Mouse (Mus musculus): ENCODE data around the gene Sdha. TPM values are rescaled to one million over a fixed set of nuclear protein-coding genes. Genes with fewer than 3 reads are reported as not detected.

The Sdha gene
- total RNA-seq (2015; ENCODE audit: low replicate concordance) = 50.3 and 53.9 TPM in 2 replicates
- total RNA-seq (2017; ENCODE audit: low replicate concordance) = 49.2 and 54.2 TPM in 2 replicates

GRCm38 (mm10) chr13:74349566-74350434, at the start of gene Sdha, which contains the start of gene Ccdc127:
Gene Sdha (minus strand): TSS chr13:74350280.
Gene Ccdc127 (plus strand): TSS chr13:74350309.
- peak; percentile 99 for ATAC-seq (replicated peaks; ENCODE audit: low FRiP score, poor library complexity, severe bottlenecking)

DNA sequence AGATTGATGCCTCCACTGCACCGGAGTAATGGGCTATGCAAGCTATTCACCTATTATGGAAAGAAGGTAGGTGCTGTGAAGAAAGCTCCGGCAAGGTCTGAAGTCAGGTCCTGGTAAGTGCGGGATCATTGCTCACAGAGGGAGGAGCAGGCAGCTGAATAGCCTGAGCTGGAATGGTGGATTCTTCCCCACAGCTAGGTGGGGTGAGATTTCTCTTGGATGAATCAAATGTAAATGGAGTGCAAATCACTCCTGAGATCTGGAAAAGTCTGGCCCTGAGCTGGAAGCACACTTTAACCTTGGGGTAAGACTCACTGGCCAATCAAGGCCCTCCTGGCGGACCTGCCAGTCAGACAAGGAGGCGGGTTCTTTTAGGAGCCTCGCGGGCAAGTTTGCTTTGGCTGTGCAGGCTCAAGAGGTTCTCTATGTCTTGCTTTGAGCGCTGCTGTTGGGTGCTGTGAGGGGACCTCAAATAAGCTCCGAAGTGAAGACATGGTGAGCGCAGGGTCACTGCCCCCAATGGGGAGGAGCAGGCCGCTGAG, 49.3 kb upstream of the Sdha start, which contains the start of gene Ftl1-ps1:
TSS of gene Ftl1-ps1 (plus strand) at position 397 of the 542 bp plus-strand sequence.
- ATAC-seq (replicated peaks; ENCODE audit: low FRiP score, poor library complexity, severe bottlenecking) = no peak

DNA sequence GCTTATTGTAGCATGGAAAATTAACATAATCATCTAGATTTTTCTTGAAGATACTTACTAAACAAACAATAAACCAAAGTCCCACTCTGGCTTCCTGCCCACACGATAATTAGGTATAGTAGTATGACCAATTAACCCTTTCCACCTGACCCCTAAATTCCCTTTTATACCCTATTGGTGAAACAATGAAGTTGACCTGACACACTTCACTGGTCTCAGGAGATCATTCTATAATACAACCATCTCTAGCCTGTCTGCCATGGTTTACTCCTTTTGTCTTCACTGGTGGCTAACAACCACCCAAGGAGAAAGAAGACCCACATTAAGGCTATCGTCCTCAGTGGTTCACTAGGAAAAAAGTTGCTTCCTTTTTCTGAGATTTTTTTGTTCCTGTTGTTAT, 41.1 kb upstream of the Sdha start:
- no peak for ATAC-seq (replicated peaks; ENCODE audit: low FRiP score, poor library complexity, severe bottlenecking)

GRCm38 (mm10) chr13:74390371-74390990, 40.4 kb upstream of the Sdha start, which contains the start of gene Zfp72:
Gene Zfp72 (minus strand): TSS chr13:74390836.
- ATAC-seq (replicated peaks; ENCODE audit: low FRiP score, poor library complexity, severe bottlenecking) = no peak; the same call in 1 of the 2 replicates

GRCm38 (mm10) chr13:74389730-74390129, 39.6 kb upstream of the Sdha start:
- no peak for ATAC-seq (replicated peaks; ENCODE audit: low FRiP score, poor library complexity, severe bottlenecking)

DNA sequence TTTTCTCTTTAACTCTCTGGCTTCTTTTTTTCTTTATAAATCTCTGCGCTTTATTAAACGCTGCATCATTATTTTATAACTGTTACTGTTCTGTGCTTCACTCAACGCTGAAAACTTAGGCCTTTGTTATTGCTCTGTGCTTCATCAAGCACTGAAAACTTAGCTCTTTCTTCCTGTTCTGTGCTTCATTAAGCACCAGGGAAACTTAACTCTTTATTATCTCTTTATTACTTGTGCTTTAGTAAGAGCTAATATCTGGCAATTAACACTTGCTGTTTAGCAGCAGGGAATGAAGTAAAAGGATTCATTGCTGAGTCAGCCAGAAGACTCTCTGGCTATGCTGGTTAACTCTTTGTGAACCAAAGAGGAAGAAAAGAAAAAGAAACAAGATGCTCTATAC, 32.2 kb upstream of the Sdha start:
- no peak for ATAC-seq (replicated peaks; ENCODE audit: low FRiP score, poor library complexity, severe bottlenecking)

GRCm38 (mm10) chr13:74381533-74382276, 31.6 kb upstream of the Sdha start:
- ATAC-seq (replicated peaks; ENCODE audit: low FRiP score, poor library complexity, severe bottlenecking) = no peak

GRCm38 (mm10) chr13:74363859-74364235, 13.8 kb upstream of the Sdha start, which contains the start of gene Lrrc14b:
Gene Lrrc14b (minus strand): TSS chr13:74364005.
- no peak for ATAC-seq (replicated peaks; ENCODE audit: low FRiP score, poor library complexity, severe bottlenecking)

DNA sequence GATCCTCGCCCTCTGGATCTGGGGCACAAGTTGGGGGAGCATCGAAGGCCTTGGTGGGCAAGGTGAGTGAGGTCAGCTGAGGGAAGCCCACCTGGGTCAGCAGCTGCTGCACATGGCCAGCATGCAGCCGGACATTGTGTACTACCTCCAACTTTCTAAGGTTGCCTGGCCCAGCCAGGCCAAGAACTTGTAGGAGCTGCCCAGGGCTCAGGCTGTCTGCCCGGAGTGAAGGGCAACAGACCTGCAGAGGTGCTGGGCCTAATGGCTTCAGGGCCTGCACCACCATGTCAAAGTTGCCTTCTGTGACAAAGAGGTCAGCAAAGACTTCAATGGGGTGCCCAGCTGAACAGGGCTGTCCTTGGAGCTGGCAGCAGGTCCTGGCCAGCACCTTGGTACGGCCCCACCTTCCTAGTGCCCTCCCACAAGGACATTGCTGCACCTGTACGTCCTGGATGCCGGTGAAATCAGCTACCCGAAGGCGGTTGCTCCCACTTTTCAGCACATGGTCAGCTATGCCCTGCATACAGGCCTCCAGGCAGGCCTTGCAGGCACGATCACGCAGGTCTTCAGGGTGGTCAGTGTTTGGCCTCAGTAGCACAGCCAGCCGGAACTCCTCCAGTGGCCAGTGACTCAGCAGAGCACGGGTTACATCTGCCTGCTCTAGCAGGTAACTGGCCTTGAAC, 13.2 kb upstream of the Sdha start:
- no peak for ATAC-seq (replicated peaks; ENCODE audit: low FRiP score, poor library complexity, severe bottlenecking)

DNA sequence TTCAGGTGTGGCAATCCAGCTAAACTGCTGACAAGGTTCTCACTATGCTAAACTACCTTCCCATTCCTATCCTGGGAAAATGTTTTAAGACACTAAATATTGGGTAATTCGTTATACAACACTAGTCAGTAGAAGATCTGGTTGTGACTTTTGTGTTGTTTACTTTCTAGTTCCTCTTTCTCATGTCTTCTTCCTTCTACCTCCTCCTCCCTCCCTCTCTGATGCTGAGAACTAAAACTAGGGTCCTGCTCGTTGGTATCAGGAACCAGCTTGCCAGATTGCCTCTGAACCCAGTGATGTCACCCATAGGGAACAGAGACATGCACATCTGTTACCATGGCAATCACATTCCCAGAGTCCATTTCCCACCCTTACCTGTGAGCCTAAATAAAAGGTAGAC, 12.1 kb upstream of the Sdha start:
- ATAC-seq (replicated peaks; ENCODE audit: low FRiP score, poor library complexity, severe bottlenecking) = no peak

GRCm38 (mm10) chr13:74356491-74356890, 6.4 kb upstream of the Sdha start:
- ATAC-seq (replicated peaks; ENCODE audit: low FRiP score, poor library complexity, severe bottlenecking) = no peak

DNA sequence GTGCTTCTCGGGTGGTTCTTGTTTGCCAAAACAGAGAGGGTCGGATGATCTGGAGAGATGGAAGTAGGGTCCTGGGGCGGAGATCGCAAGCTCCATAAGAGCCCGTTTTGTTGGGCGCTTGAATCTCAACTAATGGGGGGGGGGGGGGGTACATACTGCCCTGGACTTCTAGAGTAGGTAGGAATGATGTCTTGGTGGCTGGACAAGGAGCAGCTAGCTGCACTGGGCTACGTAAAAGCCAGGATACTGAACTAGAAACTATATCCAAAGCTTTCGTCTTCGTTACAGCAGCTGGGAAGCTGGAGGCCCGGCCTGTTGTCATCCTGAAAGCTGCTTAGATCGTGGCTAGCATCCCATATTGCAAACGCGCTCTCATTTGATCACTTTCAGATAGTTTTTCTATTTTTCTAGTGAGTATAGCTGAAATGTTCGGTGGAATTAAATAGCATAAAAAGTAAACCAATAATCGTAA, 391 bp upstream of the Sdha start:
- ATAC-seq (replicated peaks; ENCODE audit: low FRiP score, poor library complexity, severe bottlenecking) = no peak

DNA sequence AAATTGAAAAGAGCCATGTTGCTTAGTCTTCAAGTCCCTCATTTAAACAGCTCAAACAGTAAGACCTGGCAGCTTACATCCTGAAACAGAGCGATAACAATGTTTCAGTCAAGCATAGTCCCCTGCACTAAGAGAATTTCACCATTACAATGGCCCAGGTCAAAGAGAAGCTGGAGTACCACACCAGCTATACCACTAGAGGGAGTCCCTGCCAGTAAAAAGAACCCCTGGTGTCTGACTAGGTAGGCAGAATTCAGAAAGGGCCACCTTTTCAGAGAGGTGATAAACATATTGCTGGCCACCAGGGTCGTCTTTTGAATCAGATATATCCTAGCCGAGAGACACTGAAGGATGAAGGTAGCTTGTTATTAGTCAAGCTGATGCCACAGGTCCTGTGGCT, 9.0 kb downstream of the Sdha start:
- peak; percentile 86 for ATAC-seq (replicated peaks; ENCODE audit: low FRiP score, poor library complexity, severe bottlenecking)

DNA sequence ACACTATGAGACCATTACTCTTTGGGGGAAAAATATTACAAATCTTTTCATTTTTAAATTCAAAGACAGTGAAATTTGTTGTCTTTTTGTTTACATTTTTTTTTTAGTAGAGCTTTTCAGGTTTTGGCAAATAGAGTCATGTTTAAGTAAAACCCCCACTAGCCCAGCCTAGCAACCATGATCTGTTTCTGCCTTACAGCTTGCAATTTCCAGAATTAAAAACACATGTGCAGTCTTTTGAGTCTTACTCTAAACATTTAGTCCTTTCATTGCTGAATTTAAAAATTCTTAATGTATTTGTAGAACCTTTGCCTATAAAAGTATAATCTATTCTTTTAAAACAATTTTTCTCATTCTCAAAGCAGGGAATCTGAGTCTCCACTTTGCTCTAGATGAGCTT, 20.8 kb downstream of the Sdha start:
- ATAC-seq (replicated peaks; ENCODE audit: low FRiP score, poor library complexity, severe bottlenecking) = no peak

DNA sequence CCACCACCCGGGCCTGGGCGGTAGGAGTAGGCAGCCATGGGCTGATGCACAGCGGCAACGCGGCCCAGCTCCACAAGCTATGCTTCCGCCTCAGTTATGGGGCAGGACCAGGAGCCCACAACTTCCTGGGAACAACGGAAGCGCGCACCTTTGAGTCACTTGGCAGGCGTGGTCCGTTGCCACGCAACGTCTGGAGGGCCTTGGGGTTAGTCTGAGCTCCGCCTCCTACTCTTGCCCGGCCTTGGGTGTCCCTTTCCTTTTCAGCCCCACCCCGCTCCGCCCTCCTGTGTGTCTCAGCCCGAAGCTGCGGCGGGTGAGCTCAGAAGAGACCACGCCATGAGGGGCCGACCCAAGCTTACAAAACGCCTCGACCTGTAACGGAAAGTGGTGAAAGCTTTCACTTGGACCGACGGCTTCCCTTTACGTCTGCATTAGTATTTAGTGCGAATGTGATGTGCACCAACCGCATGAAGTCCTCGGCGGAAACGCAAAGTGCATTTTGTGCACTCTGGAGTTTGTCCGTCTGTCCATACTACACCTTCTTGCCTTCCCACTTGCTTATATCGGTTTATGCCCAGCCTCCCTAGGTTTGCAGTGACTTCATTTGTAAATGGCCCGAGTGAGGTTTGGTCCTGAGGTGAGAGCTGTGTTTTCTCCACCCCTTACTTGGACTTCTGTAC, 32.8 kb downstream of the Sdha start, which contains the start of gene Pdcd6:
TSS of gene Pdcd6 (minus strand) at position 411 of the 680 bp plus-strand sequence.
- ATAC-seq (replicated peaks; ENCODE audit: low FRiP score, poor library complexity, severe bottlenecking) = peak; percentile 98

DNA sequence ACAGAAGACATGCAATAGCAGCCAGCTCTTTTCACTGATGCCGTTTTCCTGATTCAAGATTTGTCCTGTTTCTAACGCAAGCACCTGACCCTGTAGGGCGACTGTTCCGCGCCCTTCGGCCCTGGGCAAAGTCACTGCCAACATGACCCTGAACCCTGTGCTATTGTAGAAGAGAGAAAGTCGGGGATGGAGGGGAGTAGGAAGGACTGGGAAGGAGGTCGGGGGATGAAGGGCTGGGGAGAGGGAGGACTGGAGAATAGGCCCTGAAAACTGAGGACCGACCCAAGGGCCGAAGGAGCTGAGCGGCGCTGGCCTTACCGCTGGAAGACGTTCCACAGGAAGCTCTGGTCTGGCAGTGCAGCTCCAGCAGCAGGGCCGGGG, 33.3 kb downstream of the Sdha start:
- ATAC-seq (replicated peaks; ENCODE audit: low FRiP score, poor library complexity, severe bottlenecking) = peak; percentile 35

DNA sequence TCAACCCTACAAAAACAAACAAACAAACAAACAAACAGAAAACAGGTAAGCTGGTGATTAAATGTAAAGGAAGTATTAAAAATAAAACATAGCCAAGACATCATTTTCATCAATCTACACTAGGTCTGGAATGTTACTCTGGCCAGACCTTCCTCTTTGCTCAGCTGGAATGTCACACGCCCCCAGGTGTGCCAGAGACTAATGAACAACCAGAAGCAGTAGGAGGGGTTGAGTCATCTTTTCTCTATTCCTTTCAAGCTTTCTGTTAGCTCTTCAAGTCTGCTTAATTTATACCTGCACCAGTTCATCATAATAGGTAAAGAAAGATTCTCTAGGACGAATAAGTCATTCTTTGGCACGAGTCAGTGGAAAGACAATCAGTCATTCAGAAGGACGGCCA, 33.7 kb downstream of the Sdha start:
- ATAC-seq (replicated peaks; ENCODE audit: low FRiP score, poor library complexity, severe bottlenecking) = no peak

DNA sequence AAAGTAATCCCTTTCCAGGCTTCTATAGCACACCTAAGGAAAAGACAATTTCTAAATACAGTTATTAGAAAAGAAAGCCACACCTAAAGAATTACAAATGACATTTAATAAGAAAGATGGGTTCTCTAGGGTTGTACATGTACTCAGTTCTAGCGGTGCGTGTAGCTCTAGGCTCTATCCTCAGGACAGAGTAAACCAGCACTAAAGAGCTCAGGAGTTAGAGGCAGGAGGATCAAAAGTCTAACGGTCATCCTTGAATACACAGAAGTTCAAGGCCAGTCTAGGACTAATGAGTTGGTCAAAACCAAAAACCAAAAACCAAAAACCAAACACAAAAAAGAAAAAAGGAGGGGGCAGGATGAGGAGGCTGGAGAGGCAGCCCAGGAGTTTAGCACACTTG, 35.5 kb downstream of the Sdha start:
- no peak for ATAC-seq (replicated peaks; ENCODE audit: low FRiP score, poor library complexity, severe bottlenecking)

GRCm38 (mm10) chr13:74305780-74306179, 44.3 kb downstream of the Sdha start:
- ATAC-seq (replicated peaks; ENCODE audit: low FRiP score, poor library complexity, severe bottlenecking) = no peak
